Mouse (Mus musculus): ENCODE data around the gene Eif4g3. TPM values are rescaled to one million over a fixed set of nuclear protein-coding genes. Genes with fewer than 3 reads are reported as not detected.

Eif4g3 gene
- polyA plus RNA-seq, 1 experiment from 2014 or later = 55.9 TPM

GRCm38 (mm10) chr4:138149977-138150376 lies 157.2 kb downstream of the Eif4g3 start:
- Histone ChIP-seq H3K27ac (ENCODE audit: low read depth, low read length) (no peak overlapping the region), H3K4me1 (ENCODE audit: control insufficient read depth, insufficient read depth, low read length) (no peaks in the 10 kb centered on the region), H3K9ac (ENCODE audit: low read depth, low read length) (no peak overlapping the region), H3K4me2 (replicated peaks; ENCODE audit: low read depth, low read length) (no peak overlapping the region), H3K36me3 (ENCODE audit: control insufficient read depth, insufficient read depth, low read length) (peaks cover 58% of the 10 kb centered on the region), H3K4me3 (ENCODE audit: low read length) (no peak overlapping the region), H3K27me3 (ENCODE audit: control insufficient read depth, insufficient read depth, low read length) (no peaks in the 10 kb centered on the region), H3K9me3 (ENCODE audit: control insufficient read depth, low read length) (no peaks in the 10 kb centered on the region)
- ATAC-seq (ENCODE audit: low FRiP score, low TSS enrichment) = no peak
- 91% methylated on average over 4 of the region's 4 CpGs for WGBS

- Histone ChIP-seq H3K9me3 (ENCODE audit: control insufficient read depth, low read length) (no peaks in the 10 kb centered on the region), H3K4me1 (ENCODE audit: control insufficient read depth, insufficient read depth, low read length) (no peaks in the 10 kb centered on the region), H3K4me2 (replicated peaks; ENCODE audit: low read depth, low read length) (no peak overlapping the region), H3K27ac (ENCODE audit: low read depth, low read length) (no peak overlapping the region), H3K4me3 (ENCODE audit: low read length) (no peak overlapping the region), H3K36me3 (ENCODE audit: control insufficient read depth, insufficient read depth, low read length) (peaks cover 59% of the 10 kb centered on the region), H3K27me3 (ENCODE audit: control insufficient read depth, insufficient read depth, low read length) (no peaks in the 10 kb centered on the region), H3K9ac (ENCODE audit: low read depth, low read length) (no peak overlapping the region)
- no peak for ATAC-seq (ENCODE audit: low FRiP score, low TSS enrichment)
- 81% methylated on average over 9 of the region's 9 CpGs for WGBS
Measured at GRCm38 (mm10) chr4:138151226-138151625, 158.4 kb downstream of the Eif4g3 start.

GRCm38 (mm10) chr4:138153980-138154379 lies 161.2 kb downstream of the Eif4g3 start:
- ATAC-seq (ENCODE audit: low FRiP score, low TSS enrichment) = no peak
- Histone ChIP-seq H3K9me3 (ENCODE audit: control insufficient read depth, low read length) (no peaks in the 10 kb centered on the region), H3K27ac (ENCODE audit: low read depth, low read length) (no peak overlapping the region), H3K36me3 (ENCODE audit: control insufficient read depth, insufficient read depth, low read length) (peaks cover 68% of the 10 kb centered on the region), H3K4me1 (ENCODE audit: control insufficient read depth, insufficient read depth, low read length) (no peaks in the 10 kb centered on the region), H3K4me2 (replicated peaks; ENCODE audit: low read depth, low read length) (no peak overlapping the region), H3K27me3 (ENCODE audit: control insufficient read depth, insufficient read depth, low read length) (no peaks in the 10 kb centered on the region), H3K9ac (ENCODE audit: low read depth, low read length) (no peak overlapping the region), H3K4me3 (ENCODE audit: low read length) (no peak overlapping the region)
- WGBS = 57% methylated on average over 3 of the region's 3 CpGs

GRCm38 (mm10) chr4:138160918-138161317 lies 168.1 kb downstream of the Eif4g3 start:
- Histone ChIP-seq H3K4me3 (ENCODE audit: low read length) (no peak overlapping the region), H3K9me3 (ENCODE audit: control insufficient read depth, low read length) (no peaks in the 10 kb centered on the region), H3K27ac (ENCODE audit: low read depth, low read length) (no peak overlapping the region), H3K36me3 (ENCODE audit: control insufficient read depth, insufficient read depth, low read length) (peaks cover 81% of the 10 kb centered on the region), H3K4me2 (replicated peaks; ENCODE audit: low read depth, low read length) (no peak overlapping the region), H3K9ac (ENCODE audit: low read depth, low read length) (no peak overlapping the region), H3K4me1 (ENCODE audit: control insufficient read depth, insufficient read depth, low read length) (no peaks in the 10 kb centered on the region), H3K27me3 (ENCODE audit: control insufficient read depth, insufficient read depth, low read length) (no peaks in the 10 kb centered on the region)
- WGBS = 77% methylated on average over 5 of the region's 5 CpGs
- ATAC-seq (ENCODE audit: low FRiP score, low TSS enrichment) = no peak

GRCm38 (mm10) chr4:138161550-138161949 lies 168.7 kb downstream of the Eif4g3 start:
- no peak for ATAC-seq (ENCODE audit: low FRiP score, low TSS enrichment)

GRCm38 (mm10) chr4:138163836-138164235 lies 171.0 kb downstream of the Eif4g3 start:
- no peak for ATAC-seq (ENCODE audit: low FRiP score, low TSS enrichment)
- no peaks in the 10 kb centered on the region for H3K27me3 ChIP-seq (ENCODE audit: control insufficient read depth, insufficient read depth, low read length)
- H3K36me3 ChIP-seq (ENCODE audit: control insufficient read depth, insufficient read depth, low read length) = peaks cover 84% of the 10 kb centered on the region
- no peak overlapping the region for H3K4me2 ChIP-seq (replicated peaks; ENCODE audit: low read depth, low read length)
- no peak overlapping the region for H3K9ac ChIP-seq (ENCODE audit: low read depth, low read length)
- no peak overlapping the region for H3K4me3 ChIP-seq (ENCODE audit: low read length)
- 62% methylated on average over 2 of the region's 2 CpGs for WGBS
- H3K4me1 ChIP-seq (ENCODE audit: control insufficient read depth, insufficient read depth, low read length) = no peaks in the 10 kb centered on the region
- H3K27ac ChIP-seq (ENCODE audit: low read depth, low read length) = no peak overlapping the region
- H3K9me3 ChIP-seq (ENCODE audit: control insufficient read depth, low read length) = no peaks in the 10 kb centered on the region

More at GRCm38 (mm10) chr4:138161550-138161949, 168.7 kb downstream of the Eif4g3 start:
- no peak overlapping the region for H3K27ac ChIP-seq (ENCODE audit: low read depth, low read length)
- no peaks in the 10 kb centered on the region for H3K4me1 ChIP-seq (ENCODE audit: control insufficient read depth, insufficient read depth, low read length)
- H3K27me3 ChIP-seq (ENCODE audit: control insufficient read depth, insufficient read depth, low read length) = no peaks in the 10 kb centered on the region
- H3K36me3 ChIP-seq (ENCODE audit: control insufficient read depth, insufficient read depth, low read length) = peaks cover 84% of the 10 kb centered on the region
- H3K4me2 ChIP-seq (replicated peaks; ENCODE audit: low read depth, low read length) = no peak overlapping the region
- H3K4me3 ChIP-seq (ENCODE audit: low read length) = no peak overlapping the region
- no peak overlapping the region for H3K9ac ChIP-seq (ENCODE audit: low read depth, low read length)
- 87% methylated on average over 3 of the region's 3 CpGs for WGBS
- no peaks in the 10 kb centered on the region for H3K9me3 ChIP-seq (ENCODE audit: control insufficient read depth, low read length)

- no peak overlapping the region for H3K27ac ChIP-seq (ENCODE audit: low read depth, low read length)
- no peak for ATAC-seq (ENCODE audit: low FRiP score, low TSS enrichment)
- WGBS = 90% methylated on average over 2 of the region's 2 CpGs
- H3K36me3 ChIP-seq (ENCODE audit: control insufficient read depth, insufficient read depth, low read length) = peaks cover 78% of the 10 kb centered on the region
- H3K4me3 ChIP-seq (ENCODE audit: low read length) = no peak overlapping the region
- no peaks in the 10 kb centered on the region for H3K27me3 ChIP-seq (ENCODE audit: control insufficient read depth, insufficient read depth, low read length)
- no peak overlapping the region for H3K4me2 ChIP-seq (replicated peaks; ENCODE audit: low read depth, low read length)
- H3K4me1 ChIP-seq (ENCODE audit: control insufficient read depth, insufficient read depth, low read length) = no peaks in the 10 kb centered on the region
- no peaks in the 10 kb centered on the region for H3K9me3 ChIP-seq (ENCODE audit: control insufficient read depth, low read length)
- no peak overlapping the region for H3K9ac ChIP-seq (ENCODE audit: low read depth, low read length)
Measured at GRCm38 (mm10) chr4:138164860-138165259, 172.0 kb downstream of the Eif4g3 start.

GRCm38 (mm10) chr4:138166519-138166918 lies 173.7 kb downstream of the Eif4g3 start:
- Histone ChIP-seq H3K9me3 (ENCODE audit: control insufficient read depth, low read length) (no peaks in the 10 kb centered on the region), H3K4me1 (ENCODE audit: control insufficient read depth, insufficient read depth, low read length) (no peaks in the 10 kb centered on the region), H3K4me3 (ENCODE audit: low read length) (no peak overlapping the region), H3K4me2 (replicated peaks; ENCODE audit: low read depth, low read length) (no peak overlapping the region), H3K27ac (ENCODE audit: low read depth, low read length) (no peak overlapping the region), H3K9ac (ENCODE audit: low read depth, low read length) (no peak overlapping the region), H3K27me3 (ENCODE audit: control insufficient read depth, insufficient read depth, low read length) (no peaks in the 10 kb centered on the region), H3K36me3 (ENCODE audit: control insufficient read depth, insufficient read depth, low read length) (peaks cover 78% of the 10 kb centered on the region)
- ATAC-seq (ENCODE audit: low FRiP score, low TSS enrichment) = no peak
- WGBS = 85% methylated on average over 10 of the region's 10 CpGs

GRCm38 (mm10) chr4:138168162-138168561 lies 175.3 kb downstream of the Eif4g3 start:
- WGBS = 81% methylated on average over 3 of the region's 3 CpGs
- H3K9me3 ChIP-seq (ENCODE audit: control insufficient read depth, low read length) = no peaks in the 10 kb centered on the region
- ATAC-seq (ENCODE audit: low FRiP score, low TSS enrichment) = no peak
- H3K9ac ChIP-seq (ENCODE audit: low read depth, low read length) = no peak overlapping the region
- no peaks in the 10 kb centered on the region for H3K27me3 ChIP-seq (ENCODE audit: control insufficient read depth, insufficient read depth, low read length)
- H3K36me3 ChIP-seq (ENCODE audit: control insufficient read depth, insufficient read depth, low read length) = peaks cover 83% of the 10 kb centered on the region
- H3K4me2 ChIP-seq (replicated peaks; ENCODE audit: low read depth, low read length) = no peak overlapping the region
- no peaks in the 10 kb centered on the region for H3K4me1 ChIP-seq (ENCODE audit: control insufficient read depth, insufficient read depth, low read length)
- no peak overlapping the region for H3K27ac ChIP-seq (ENCODE audit: low read depth, low read length)
- no peak overlapping the region for H3K4me3 ChIP-seq (ENCODE audit: low read length)
